Mouse (Mus musculus) C2C12 (cell line): Measurements from ENCODE around the gene Ampd2. TPM values are rescaled to one million over a fixed set of nuclear protein-coding genes. Genes with fewer than 3 reads are reported as not detected.
A peak's percentile ranks its signal among the peaks of the same experiment; 100 is the strongest.

Experiments
- H3K27me3 ChIP-seq: one replicate; pipeline ENCODE4 v1.6.1; 2011; ENCODE audit not compliant: control insufficient read depth, insufficient read depth, insufficient read length
- H3K36me3 ChIP-seq: one replicate; pipeline ENCODE4 v1.6.1; 2011; ENCODE audit not compliant: control insufficient read depth, insufficient read depth
- H3K4me3 ChIP-seq: one replicate; pipeline ENCODE4 v1.5.1; 2011; ENCODE audit warnings: mild to moderate bottlenecking, control low read depth; ENCODE audit not compliant: poor library complexity, insufficient read depth, severe bottlenecking
- H3K79me2 ChIP-seq: one replicate; pipeline ENCODE4 v1.6.1; 2011; ENCODE audit not compliant: control insufficient read depth, insufficient read depth
- H3K79me3 ChIP-seq: one replicate; pipeline ENCODE4 v1.6.1; 2011; ENCODE audit warnings: low read depth, control low read depth
- H3ac ChIP-seq: one replicate; pipeline ENCODE3; 2011; ENCODE audit warnings: low read depth; ENCODE audit not compliant: control insufficient read depth, insufficient read length
- CEBPB ChIP-seq: IDR thresholded peaks from one replicate; pipeline ENCODE4 v1.6.1; 2011; ENCODE audit warnings: low read depth, mild to moderate bottlenecking, control low read depth, moderate library complexity
- CTCF ChIP-seq: IDR thresholded peaks from one replicate; pipeline ENCODE4 v1.5.1; 2011; ENCODE audit not compliant: control insufficient read depth, insufficient read depth, insufficient read length
- FOSL1 ChIP-seq: IDR thresholded peaks from one replicate; pipeline ENCODE4 v1.8.0; 2011; ENCODE audit warnings: mild to moderate bottlenecking, low read length; ENCODE audit not compliant: poor library complexity, insufficient read depth, severe bottlenecking
- MAX ChIP-seq: IDR thresholded peaks from one replicate; pipeline ENCODE4 v1.6.1; 2011; ENCODE audit warnings: mild to moderate bottlenecking, control low read depth
- MYOD1 ChIP-seq: IDR thresholded peaks from one replicate; pipeline ENCODE4 v1.6.1; 2011; ENCODE audit warnings: low read depth; ENCODE audit not compliant: control insufficient read depth, insufficient read length
- MYOG ChIP-seq: IDR thresholded peaks from one replicate; pipeline ENCODE4 v1.6.1; 2011; ENCODE audit not compliant: control insufficient read depth, insufficient read length; ENCODE audit errors: extremely low read depth
- USF1 ChIP-seq: IDR thresholded peaks from one replicate; pipeline ENCODE4 v1.6.1; 2011; ENCODE audit warnings: low read depth, mild to moderate bottlenecking, control low read depth, moderate library complexity
- long read RNA-seq, 2 experiments: library from polyadenylated mRNA; unstranded; transcript quantifications; one replicate each; pipeline ENCODE4 v2.0.0; 2019 to 2020
- polyA plus RNA-seq: library from polyadenylated mRNA; unstranded; fragments of >200 nt; fragmentation: generic; extraction: Trizol; gene quantifications from one replicate; pipeline ENCODE4 v1.2.1, GENCODE M21; 2012; ENCODE audit warnings: missing spikeins

Gene Ampd2
- polyA plus RNA-seq: 58.3 TPM
- long read RNA-seq, experiment 1, transcript Ampd2-203 (18 exons, 3,650 nt): major isoform, 6 of 21 reads
- long read RNA-seq, experiment 1, transcript Ampd2-202 (19 exons, 3,586 nt): minor isoform, 5 of 21 reads
- long read RNA-seq, experiment 1, partial matches to known transcripts: 0 of 21 reads
- long read RNA-seq, experiment 1, other reads (novel, unspliced or antisense): 6 of 21 reads
- long read RNA-seq, experiment 2, transcript Ampd2-203 (18 exons, 3,650 nt): major isoform, 152 of 340 reads
- long read RNA-seq, experiment 2, transcript Ampd2-202 (19 exons, 3,586 nt): minor isoform, 79 of 340 reads
- long read RNA-seq, experiment 2, transcript Ampd2-201 (18 exons, 3,368 nt): minor isoform, 37 of 340 reads
- long read RNA-seq, experiment 2, partial matches to known transcripts: 32 of 340 reads
- long read RNA-seq, experiment 2, other reads (novel, unspliced or antisense): 40 of 340 reads

- Histone ChIP-seq H3K4me3 (peak within 1 kb of the TSS; percentile 79), H3K36me3 (peaks cover 14% of the 10 kb centered on the region), H3ac (peak within 1 kb of the TSS; percentile 87), H3K79me3 (peaks cover 35% of the 10 kb centered on the region), H3K27me3 (no peaks in the 10 kb centered on the region), H3K79me2 (peaks cover 58% of the 10 kb centered on the region)
- TF ChIP-seq MYOD1 (peak; percentile 64), MAX (peak; percentile 96), MYOG (no peak), FOSL1 (no peak), CEBPB (peak; percentile 20), CTCF (no peak), USF1 (peak; percentile 83)
These were observed at the start of gene Ampd2 for GRCm38 (mm10) chr3:108086470-108086979. Gene Ampd2, minus strand, starts transcription at chr3:108086651.

- Histone ChIP-seq H3K79me3 (peaks cover 98% of the 10 kb centered on the region), H3K36me3 (peaks cover 10% of the 10 kb centered on the region), H3K79me2 (peaks cover 100% of the 10 kb centered on the region), H3K27me3 (no peaks in the 10 kb centered on the region), H3ac (no peak overlapping the region), H3K4me3 (no peak overlapping the region)
- no peak for TF ChIP-seq MYOD1
- TF ChIP-seq FOSL1: no peak
- no peak for TF ChIP-seq CEBPB
- TF ChIP-seq MAX: no peak
- TF ChIP-seq USF1: no peak
- no peak for TF ChIP-seq MYOG
- no peak for TF ChIP-seq CTCF
These were observed 48.2 kb upstream of the Ampd2 start for GRCm38 (mm10) chr3:108134701-108135100.

- H3K36me3 ChIP-seq: peaks cover 13% of the 10 kb centered on the region
- peaks cover 96% of the 10 kb centered on the region for H3K79me3 ChIP-seq
- H3K4me3 ChIP-seq: no peak overlapping the region
- no peak for TF ChIP-seq FOSL1
- TF ChIP-seq MAX: no peak
- H3K79me2 ChIP-seq: peaks cover 100% of the 10 kb centered on the region
- H3ac ChIP-seq: no peak overlapping the region
- no peaks in the 10 kb centered on the region for H3K27me3 ChIP-seq
These were observed 46.0 kb upstream of the Ampd2 start for GRCm38 (mm10) chr3:108132484-108132883.

GRCm38 (mm10) chr3:108131821-108132220 lies 45.4 kb upstream of the Ampd2 start:
- H3ac ChIP-seq: no peak overlapping the region

GRCm38 (mm10) chr3:108131216-108131615 lies 44.8 kb upstream of the Ampd2 start:
- peaks cover 89% of the 10 kb centered on the region for H3K79me3 ChIP-seq
- peaks cover 13% of the 10 kb centered on the region for H3K36me3 ChIP-seq
- H3ac ChIP-seq: no peak overlapping the region
- H3K27me3 ChIP-seq: no peaks in the 10 kb centered on the region
- TF ChIP-seq FOSL1: no peak
- H3K4me3 ChIP-seq: no peak overlapping the region
- H3K79me2 ChIP-seq: peaks cover 100% of the 10 kb centered on the region

More at GRCm38 (mm10) chr3:108131821-108132220, 45.4 kb upstream of the Ampd2 start:
- Histone ChIP-seq H3K4me3 (no peak overlapping the region), H3K27me3 (no peaks in the 10 kb centered on the region), H3K79me3 (peaks cover 91% of the 10 kb centered on the region), H3K36me3 (peaks cover 13% of the 10 kb centered on the region), H3K79me2 (peaks cover 100% of the 10 kb centered on the region)
- TF ChIP-seq CEBPB (no peak), USF1 (no peak)

- no peak overlapping the region for H3K4me3 ChIP-seq
- peaks cover 13% of the 10 kb centered on the region for H3K36me3 ChIP-seq
- no peaks in the 10 kb centered on the region for H3K27me3 ChIP-seq
- no peak for TF ChIP-seq FOSL1
- no peak for TF ChIP-seq MAX
- no peak for TF ChIP-seq USF1
- TF ChIP-seq MYOD1: no peak
- TF ChIP-seq CTCF: no peak
- no peak for TF ChIP-seq MYOG
- no peak for TF ChIP-seq CEBPB
- H3ac ChIP-seq: no peak overlapping the region
- peaks cover 100% of the 10 kb centered on the region for H3K79me2 ChIP-seq
- H3K79me3 ChIP-seq: peaks cover 84% of the 10 kb centered on the region
These were observed 43.4 kb upstream of the Ampd2 start for GRCm38 (mm10) chr3:108129804-108130203.
